In genomic region chr2:51147318-51148064, GRCm38 (mm10) we compare ENCODE assay signal across 8 mouse cellular contexts. TPM values are rescaled to one million over a fixed set of nuclear protein-coding genes. Genes with fewer than 3 reads are reported as not detected.
DNase-seq lines count a peak whose midpoint lies in the region; ATAC-seq lines count a peak whose summit lies in the region.

No protein-coding gene starts in this region.

- peak; percentile 95 for DNase-seq in Muller cell, postnatal 12 days (ENCODE audit: inconsistent ontology term)
- DNase-seq in cerebellum, adult 9-11 months, result peak; percentile 68
- peak; percentile 48 to 62 for DNase-seq in frontal cortex, postnatal 14 days (ENCODE audit: low spot score in 2 of 2)
- peak; percentile 79 for DNase-seq in hindbrain, embryonic 10.5 days (ENCODE audit: low spot score)
- peak; percentile 58 to 71 for DNase-seq in layer of hippocampus, postnatal 14 days (ENCODE audit: low spot score in 2 of 2)
- peak; percentile 66 for DNase-seq in ovary, adult 18-20 months (ENCODE audit: low spot score)
- DNase-seq in thymus, postnatal 25 days, result peak; percentile 8

- H3K4me2 ChIP-seq in lung, embryonic 16.5 days (ENCODE audit: low read depth, low read length), result peak overlapping the region; percentile 76

- peaks cover 35% of the 10 kb centered on the region for H3K4me1 ChIP-seq in hindbrain, embryonic 10.5 days (replicated peaks)
- H3K4me1 ChIP-seq in lung, embryonic 16.5 days (replicated peaks; ENCODE audit: control insufficient read depth, insufficient read depth, low read length), result peaks cover 23% of the 10 kb centered on the region

- H3K27me3 ChIP-seq in hindbrain, embryonic 10.5 days (ENCODE audit: insufficient read depth, poor library complexity, severe bottlenecking), result no peaks in the 10 kb centered on the region; the same call in 1 of the 2 replicates
- peaks cover 2% of the 10 kb centered on the region; the same call in 1 of the 2 replicates for H3K27me3 ChIP-seq in lung, embryonic 16.5 days (ENCODE audit: control insufficient read depth, insufficient read depth, low read depth, low read length)

- H3K27ac ChIP-seq in hindbrain, embryonic 10.5 days, result peak overlapping the region; percentile 99
- peak overlapping the region; percentile 91 for H3K27ac ChIP-seq in lung, embryonic 16.5 days (ENCODE audit: low read length)

- H3K4me3 ChIP-seq in hindbrain, embryonic 10.5 days, result peak overlapping the region; percentile 92
- peak overlapping the region; percentile 92 for H3K4me3 ChIP-seq in lung, embryonic 16.5 days (ENCODE audit: low read length)

- peak; percentile 71 for ATAC-seq in lung, embryonic 16.5 days (ENCODE audit: low read depth)

- no peaks in the 10 kb centered on the region for H3K9me3 ChIP-seq in hindbrain, embryonic 10.5 days
- H3K9me3 ChIP-seq in lung, embryonic 16.5 days (ENCODE audit: control insufficient read depth, low read length), result no peaks in the 10 kb centered on the region

- WGBS in hindbrain, embryonic 10.5 days, result under 1% methylated on average over 45 of the region's 45 CpGs
- WGBS in lung, embryonic 16.5 days, result under 1% methylated on average over 44 of the region's 45 CpGs

- H3K9ac ChIP-seq in lung, embryonic 16.5 days (ENCODE audit: low read length), result peak overlapping the region; percentile 86

- H3K36me3 ChIP-seq in hindbrain, embryonic 10.5 days, result peaks cover 40% of the 10 kb centered on the region
- H3K36me3 ChIP-seq in lung, embryonic 16.5 days (ENCODE audit: control insufficient read depth, insufficient read depth, low read length), result no peaks in the 10 kb centered on the region

RNA-seq across cellular contexts. Expression of gene Rnd3, which starts 1.4 kb away (rescaled TPM):
- 154 and 217 TPM in 2 replicates for polyA plus RNA-seq in hindbrain, embryonic 10.5 days (2016; fragmentation: Nextera tagmentation; extraction: Ambion mirVana)
- 10 to 100 TPM; 15.8 to 16.1 TPM for total RNA-seq in layer of hippocampus, postnatal 14 days (2021)
- 62.2 and 68.6 TPM in 2 replicates for polyA plus RNA-seq in lung, embryonic 16.5 days (2015; fragmentation: Nextera tagmentation; extraction: Ambion mirVana)

Comparison
In these comparisons a context has a peak if more than half of its experiments do, and no peak if none do; other contexts are left out.
1. Peak in every context shown above with its lines: DNase-seq, ATAC-seq, H3K4me3 ChIP-seq and H3K27ac ChIP-seq.
2. DNase-seq: peak in every context shown above with its lines; median percentile 95 in Muller cell, postnatal 12 days; 79 in hindbrain, embryonic 10.5 days; 68 in cerebellum, adult 9-11 months; 66 in ovary, adult 18-20 months; 64 in layer of hippocampus, postnatal 14 days; 55 in frontal cortex, postnatal 14 days; 8 in thymus, postnatal 25 days.